7 mouse cellular contexts compared by ENCODE assay signal in genomic region chr14:76874542-76875265, GRCm38 (mm10).
A peak's percentile ranks its signal among the peaks of the same experiment; 100 is the strongest.
DNase-seq lines count a peak whose midpoint lies in the region; ATAC-seq and TF ChIP-seq lines count a peak whose summit lies in the region.

No protein-coding gene starts in this region.

- peak overlapping the region; percentile 28; the same call in 1 of the 2 replicates for H3K4me2 ChIP-seq in lung, embryonic 15.5 days
- no peak overlapping the region for H3K4me2 ChIP-seq in forebrain, postnatal 0 days (ENCODE audit: low read depth)
- H3K4me2 ChIP-seq in limb, embryonic 15.5 days: no peak overlapping the region
- H3K4me2 ChIP-seq in neural tube, embryonic 15.5 days: no peak overlapping the region

- TF ChIP-seq CTCF in forebrain, postnatal 0 days (IDR thresholded peaks at IDR 0.05; ENCODE audit: low read depth): no peak

- peaks cover 43% of the 10 kb centered on the region for H3K4me1 ChIP-seq in lung, embryonic 15.5 days
- no peaks in the 10 kb centered on the region; the same call in 1 of the 2 replicates for H3K4me1 ChIP-seq in forebrain, postnatal 0 days (ENCODE audit: insufficient read depth)
- peaks cover 29% of the 10 kb centered on the region; the same call in 1 of the 2 replicates for H3K4me1 ChIP-seq in limb, embryonic 15.5 days
- peaks cover 27% of the 10 kb centered on the region for H3K4me1 ChIP-seq in neural tube, embryonic 15.5 days

- H3K27me3 ChIP-seq in lung, embryonic 15.5 days: no peaks in the 10 kb centered on the region
- no peaks in the 10 kb centered on the region for H3K27me3 ChIP-seq in forebrain, postnatal 0 days (ENCODE audit: insufficient read depth, low read length)
- no peaks in the 10 kb centered on the region for H3K27me3 ChIP-seq in limb, embryonic 15.5 days
- no peaks in the 10 kb centered on the region for H3K27me3 ChIP-seq in neural tube, embryonic 15.5 days (replicated peaks)

- H3K9me3 ChIP-seq in lung, embryonic 15.5 days: no peaks in the 10 kb centered on the region
- no peaks in the 10 kb centered on the region for H3K9me3 ChIP-seq in forebrain, postnatal 0 days (ENCODE audit: low read length)
- H3K9me3 ChIP-seq in limb, embryonic 15.5 days: no peaks in the 10 kb centered on the region
- H3K9me3 ChIP-seq in neural tube, embryonic 15.5 days (replicated peaks): no peaks in the 10 kb centered on the region

- ATAC-seq in lung, embryonic 15.5 days (ENCODE audit: borderline replicate concordance, extremely low read depth, low FRiP score, low TSS enrichment): peak; percentile 91
- peak; percentile 32; the same call in 1 of the 2 replicates for ATAC-seq in forebrain, postnatal 0 days
- ATAC-seq in limb, embryonic 15.5 days (ENCODE audit: insufficient number of reproducible peaks, low FRiP score, low TSS enrichment, low read depth): peak; percentile 80
- ATAC-seq in neural tube, embryonic 15.5 days (ENCODE audit: low FRiP score): peak; percentile 76; the same call in 1 of the 2 replicates

- H3K4me3 ChIP-seq in lung, embryonic 15.5 days: no peak overlapping the region
- H3K4me3 ChIP-seq in forebrain, postnatal 0 days (ENCODE audit: low read depth, low read length): no peak overlapping the region
- H3K4me3 ChIP-seq in limb, embryonic 15.5 days: no peak overlapping the region
- H3K4me3 ChIP-seq in neural tube, embryonic 15.5 days (replicated peaks): no peak overlapping the region

- no peaks in the 10 kb centered on the region for H3K36me3 ChIP-seq in lung, embryonic 15.5 days
- H3K36me3 ChIP-seq in forebrain, postnatal 0 days (ENCODE audit: insufficient read depth): no peaks in the 10 kb centered on the region
- no peaks in the 10 kb centered on the region for H3K36me3 ChIP-seq in limb, embryonic 15.5 days
- H3K36me3 ChIP-seq in neural tube, embryonic 15.5 days: no peaks in the 10 kb centered on the region

- peak overlapping the region; percentile 84 for H3K27ac ChIP-seq in lung, embryonic 15.5 days
- 0 out of 2 replicates have a peak overlapping the region, but pooled peaks have one; percentile 62 for H3K27ac ChIP-seq in forebrain, postnatal 0 days (ENCODE audit: low read depth, low read length)
- H3K27ac ChIP-seq in limb, embryonic 15.5 days: peak overlapping the region; percentile 86
- peak overlapping the region; percentile 76 for H3K27ac ChIP-seq in neural tube, embryonic 15.5 days (replicated peaks)

- H3K9ac ChIP-seq in lung, embryonic 15.5 days: no peak overlapping the region
- H3K9ac ChIP-seq in forebrain, postnatal 0 days: no peak overlapping the region
- H3K9ac ChIP-seq in limb, embryonic 15.5 days: no peak overlapping the region
- H3K9ac ChIP-seq in neural tube, embryonic 15.5 days (replicated peaks): no peak overlapping the region

- no peak for DNase-seq in lung, postnatal 14 days
- no peak for DNase-seq in forebrain, postnatal 0 days
- no peak for DNase-seq in spleen, postnatal 4 days (ENCODE audit: low spot score in 2 of 2)
- no peak for DNase-seq in layer of hippocampus, postnatal 14 days (ENCODE audit: low spot score in 2 of 2)

- WGBS in lung, embryonic 15.5 days: 20% methylated on average over 8 of the region's 8 CpGs
- WGBS in forebrain, postnatal 0 days: 27% methylated on average over 8 of the region's 8 CpGs
- WGBS in limb, embryonic 15.5 days: 31% methylated on average over 8 of the region's 8 CpGs
- 24% methylated on average over 8 of the region's 8 CpGs for WGBS in neural tube, embryonic 15.5 days

Comparison
In these comparisons a context has a peak if more than half of its experiments do, and no peak if none do; other contexts are left out.
1. ATAC-seq: peak in every context shown above with its lines; median percentile 91 in lung, embryonic 15.5 days; 80 in limb, embryonic 15.5 days; 76 in neural tube, embryonic 15.5 days; 32 in forebrain, postnatal 0 days.